Mouse (Mus musculus): ENCODE results near the gene Slc9a9.

The Slc9a9 gene

DNA sequence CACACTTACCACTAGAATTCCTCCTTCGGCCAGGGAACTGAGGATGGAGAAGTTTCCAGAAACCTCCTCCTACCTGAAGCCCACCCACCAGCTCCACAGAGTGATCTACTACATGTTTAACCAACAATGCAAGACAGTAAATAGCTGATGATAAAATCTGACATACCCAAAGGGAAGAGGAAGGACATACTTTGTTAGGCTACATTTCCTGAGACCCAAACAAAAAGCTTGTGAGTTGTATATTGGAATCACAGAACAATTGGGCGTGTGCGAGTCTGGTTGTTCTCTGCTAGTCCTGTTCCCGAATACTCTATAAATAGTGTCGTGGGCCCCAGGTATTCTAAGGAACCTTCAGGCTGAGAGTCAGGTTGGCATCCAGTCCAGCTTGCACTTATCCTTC is 551.6 kb downstream of the Slc9a9 start:
- TF ChIP-seq GATA4 (IDR thresholded peaks at IDR 0.05; ENCODE audit: insufficient replicate concordance, low read length): no peak

DNA sequence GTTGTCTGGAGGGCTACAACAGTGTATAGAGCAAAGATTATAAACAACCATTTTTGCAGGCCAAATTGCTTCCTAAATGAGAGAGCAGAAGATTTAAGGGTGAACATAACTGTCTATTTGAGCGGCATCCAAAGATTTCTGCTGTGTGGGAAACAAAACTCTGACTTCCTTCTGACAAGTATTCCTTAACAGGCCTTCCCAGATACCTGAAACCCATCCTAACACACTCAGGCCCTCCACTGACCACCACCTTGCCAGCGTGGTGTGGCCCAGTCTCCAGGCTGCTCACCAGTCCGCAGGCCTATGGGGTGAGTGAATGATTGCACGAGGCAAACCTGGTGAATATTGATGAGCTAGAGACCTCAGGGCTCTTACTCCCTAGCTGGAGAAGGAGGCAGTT is 557.3 kb downstream of the Slc9a9 start:
- TF ChIP-seq GATA4 (IDR thresholded peaks at IDR 0.05; ENCODE audit: insufficient replicate concordance, low read length): no peak

DNA sequence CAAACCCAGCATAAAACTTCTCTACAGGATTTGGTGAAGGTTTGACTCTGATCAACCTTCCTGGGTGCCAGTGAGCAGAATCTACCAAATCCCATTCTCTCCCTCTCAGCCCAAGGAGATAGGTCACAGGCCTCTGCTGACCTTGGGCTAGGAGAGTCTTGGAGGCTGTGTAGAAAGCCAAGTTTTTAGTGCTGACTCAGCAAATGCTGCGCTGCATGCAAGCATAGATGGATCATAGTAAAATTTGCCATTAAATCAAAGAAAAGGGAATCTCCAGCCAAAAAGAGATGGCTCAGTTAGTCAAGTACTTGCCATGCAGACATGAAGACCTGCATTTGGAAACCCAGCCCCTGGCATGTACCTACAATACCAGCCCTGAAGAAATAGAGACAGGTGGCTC is 558.4 kb downstream of the Slc9a9 start:
- TF ChIP-seq GATA4 (IDR thresholded peaks at IDR 0.05; ENCODE audit: insufficient replicate concordance, low read length): no peak

DNA sequence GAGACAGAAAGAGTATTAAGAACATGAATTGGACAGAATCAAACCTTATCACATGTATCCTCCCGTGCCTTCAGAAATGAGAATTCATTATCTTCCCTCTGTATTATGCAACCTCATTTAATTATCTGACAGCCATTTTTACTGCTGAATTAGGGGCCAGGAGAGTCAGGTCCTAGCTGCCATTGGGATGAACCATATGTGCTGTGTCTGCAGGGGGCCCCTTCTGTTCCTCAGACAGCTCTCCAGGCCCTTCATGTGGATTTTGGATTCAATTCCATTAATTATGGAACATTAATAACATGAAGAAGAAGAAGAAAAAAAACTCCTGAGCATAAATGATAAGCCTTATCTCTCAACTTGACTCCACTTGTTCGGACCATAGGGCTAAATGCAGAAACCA is 559.4 kb downstream of the Slc9a9 start:
- TF ChIP-seq GATA4 (IDR thresholded peaks at IDR 0.05; ENCODE audit: insufficient replicate concordance, low read length): no peak

DNA sequence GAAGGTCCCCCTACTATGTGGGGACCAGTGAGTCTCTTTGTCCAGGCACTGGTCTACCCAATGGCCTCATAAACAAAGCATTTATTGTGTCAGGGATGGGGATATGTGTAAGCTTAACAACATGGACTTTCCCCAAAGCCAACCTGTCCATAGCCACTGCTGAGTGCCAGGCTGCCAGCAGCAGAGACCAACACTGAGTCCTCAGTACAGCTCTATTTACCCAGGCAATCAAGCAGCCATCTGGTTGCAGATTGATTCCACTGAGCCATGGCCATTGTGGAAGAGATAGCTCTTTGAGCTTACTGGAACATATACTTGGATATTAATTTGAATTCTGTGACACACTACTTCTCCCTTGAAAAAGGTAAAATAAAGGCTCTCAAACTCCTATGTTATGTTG is 570.2 kb downstream of the Slc9a9 start:
- no peak for TF ChIP-seq GATA4 (IDR thresholded peaks at IDR 0.05; ENCODE audit: insufficient replicate concordance, low read length)

DNA sequence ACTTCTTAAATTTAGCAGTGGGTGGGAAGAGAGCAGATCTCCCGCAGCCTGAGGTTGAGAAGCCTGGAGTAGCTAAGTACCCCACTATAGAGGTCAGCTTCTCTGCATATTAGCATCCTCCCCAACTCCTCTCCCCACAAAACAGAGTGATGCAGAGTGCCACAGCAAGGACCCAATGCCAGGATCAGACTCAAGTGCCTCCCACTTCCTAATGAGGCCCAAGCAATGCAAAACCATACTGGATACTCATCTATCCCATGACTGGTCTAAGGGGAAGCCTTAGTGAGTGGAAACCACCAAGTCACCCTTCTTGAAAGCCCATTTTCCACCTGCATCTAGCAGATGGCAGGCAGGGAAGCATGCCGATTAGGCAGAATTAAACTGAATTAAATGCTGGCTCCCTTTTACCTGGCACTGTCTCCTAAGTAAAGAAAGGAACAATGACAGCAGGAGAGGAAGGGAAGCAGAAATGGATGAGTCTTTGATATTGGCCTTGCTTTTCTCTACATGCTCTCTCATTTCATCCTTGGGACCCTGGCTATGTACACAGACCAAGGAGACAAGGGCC is 573.0 kb downstream of the Slc9a9 start:
- TF ChIP-seq GATA4 (IDR thresholded peaks at IDR 0.05; ENCODE audit: insufficient replicate concordance, low read length): no peak

DNA sequence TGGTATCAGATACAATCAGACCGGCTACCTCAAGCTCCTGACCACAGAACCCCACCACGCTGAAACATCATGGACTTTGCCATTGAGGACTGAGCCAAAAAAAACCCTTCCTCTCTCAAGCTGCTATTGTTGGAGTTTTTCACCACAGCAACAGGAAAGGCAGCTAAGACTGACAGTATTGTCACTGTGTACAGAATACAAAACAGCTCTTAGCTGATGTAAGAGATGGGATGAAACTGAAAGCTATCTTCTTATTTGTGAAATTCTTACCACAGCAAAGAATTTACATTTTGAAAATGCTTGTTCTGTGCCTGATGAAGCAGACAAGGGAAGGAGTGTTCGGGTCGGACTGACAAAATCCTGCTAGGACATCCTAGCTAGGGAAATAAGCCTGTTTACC is 584.5 kb downstream of the Slc9a9 start:
- TF ChIP-seq GATA4 (IDR thresholded peaks at IDR 0.05; ENCODE audit: insufficient replicate concordance, low read length): no peak

DNA sequence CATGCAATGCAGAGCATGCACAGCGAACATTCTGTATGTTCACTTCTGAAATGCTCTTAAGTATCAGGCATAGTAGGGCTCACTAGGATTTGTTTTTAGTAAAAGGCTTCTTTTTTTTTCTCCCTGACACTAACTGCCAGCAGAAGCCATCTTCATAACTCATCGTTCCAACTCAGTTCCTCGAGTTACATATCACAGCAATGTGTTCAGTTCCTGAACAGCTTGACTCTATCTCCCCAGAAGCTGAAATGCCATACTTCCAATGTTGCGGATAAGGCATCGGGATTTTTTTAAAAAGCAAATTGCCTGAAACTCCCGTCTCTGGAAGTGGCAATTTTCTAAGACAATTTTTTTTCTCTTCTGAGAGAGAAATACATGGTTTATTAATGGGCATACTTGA is 586.1 kb downstream of the Slc9a9 start:
- no peak for TF ChIP-seq GATA4 (IDR thresholded peaks at IDR 0.05; ENCODE audit: insufficient replicate concordance, low read length)

DNA sequence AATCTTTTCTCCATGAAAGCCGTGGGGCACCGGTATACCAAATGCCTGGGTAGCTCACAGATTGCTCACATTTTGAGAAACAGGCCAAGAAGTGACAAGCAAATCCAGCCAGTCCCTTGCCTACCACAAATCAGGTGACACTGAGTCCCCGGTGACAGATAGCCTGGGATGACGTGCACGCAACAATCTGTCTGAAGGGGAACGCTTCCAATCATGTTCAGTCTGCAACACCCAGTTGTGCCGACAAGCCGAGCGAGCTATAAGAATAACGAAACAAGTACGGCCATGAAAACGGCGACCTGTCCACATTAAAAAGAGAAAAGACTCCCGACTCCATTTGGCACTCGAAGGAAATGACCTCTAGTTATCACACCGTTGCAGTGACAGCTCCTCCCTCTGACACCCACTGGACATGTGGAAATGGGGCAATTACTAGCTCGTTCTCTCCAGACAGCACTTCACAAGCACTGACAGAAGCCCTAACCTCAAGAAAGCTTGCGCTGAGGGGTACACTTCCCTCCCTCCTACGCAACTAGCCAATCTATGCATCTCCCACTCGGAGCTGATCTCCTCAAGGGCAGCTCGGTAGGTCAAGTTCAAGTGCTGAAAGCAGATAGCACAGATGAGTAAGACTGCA is 587.1 kb downstream of the Slc9a9 start:
- TF ChIP-seq GATA4 (IDR thresholded peaks at IDR 0.05; ENCODE audit: insufficient replicate concordance, low read length): no peak

DNA sequence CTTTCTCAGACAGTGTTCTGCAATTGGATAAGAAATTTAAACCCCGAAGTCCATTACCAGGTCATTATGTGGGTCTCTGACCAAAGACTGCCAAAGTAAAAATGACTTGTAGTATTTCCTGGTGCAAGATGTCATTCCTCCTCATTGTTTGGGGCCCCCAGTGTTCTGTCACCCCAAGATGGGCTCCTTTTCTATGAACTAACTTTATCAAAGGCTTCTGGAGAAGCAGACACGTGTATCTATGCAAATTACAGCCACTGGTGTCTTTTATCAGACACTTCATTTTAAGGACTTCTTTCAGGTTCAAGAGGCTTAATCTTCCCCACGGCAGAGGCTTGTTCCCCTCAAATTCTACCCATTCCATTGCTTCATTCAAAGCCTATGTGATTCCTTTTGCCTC is 593.1 kb downstream of the Slc9a9 start:
- no peak for TF ChIP-seq GATA4 (IDR thresholded peaks at IDR 0.05; ENCODE audit: insufficient replicate concordance, low read length)

DNA sequence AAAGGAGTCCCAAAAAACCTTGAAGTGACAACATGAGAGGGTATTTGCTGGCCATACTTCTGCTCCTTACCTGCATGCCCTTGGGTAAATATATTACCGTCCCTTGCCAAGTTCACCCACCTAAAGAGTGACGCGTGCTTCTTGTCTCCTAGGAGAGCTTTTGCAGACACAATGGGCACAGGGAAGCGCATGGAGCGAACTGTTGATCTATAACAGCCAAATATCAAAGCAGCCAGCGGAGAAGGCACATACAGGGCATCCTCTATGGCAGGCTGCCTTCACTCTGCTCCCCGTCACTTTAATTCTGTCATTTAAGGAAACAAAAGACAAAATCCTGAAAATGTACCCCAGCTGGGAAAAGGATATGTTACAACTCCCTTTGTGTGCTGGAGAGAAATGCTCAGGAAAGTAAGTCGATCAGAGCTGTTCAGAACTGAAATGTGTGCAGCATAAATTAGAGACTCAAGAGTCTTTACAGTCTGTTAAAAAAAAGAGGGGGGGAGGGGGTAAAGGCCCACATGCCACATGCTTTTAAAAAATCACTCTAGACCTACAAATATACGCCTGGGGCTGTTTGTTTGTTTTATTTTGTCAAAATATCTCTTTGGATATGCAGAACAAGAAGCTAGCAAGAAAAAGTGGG is 594.3 kb downstream of the Slc9a9 start:
- no peak for TF ChIP-seq GATA4 (IDR thresholded peaks at IDR 0.05; ENCODE audit: insufficient replicate concordance, low read length)

DNA sequence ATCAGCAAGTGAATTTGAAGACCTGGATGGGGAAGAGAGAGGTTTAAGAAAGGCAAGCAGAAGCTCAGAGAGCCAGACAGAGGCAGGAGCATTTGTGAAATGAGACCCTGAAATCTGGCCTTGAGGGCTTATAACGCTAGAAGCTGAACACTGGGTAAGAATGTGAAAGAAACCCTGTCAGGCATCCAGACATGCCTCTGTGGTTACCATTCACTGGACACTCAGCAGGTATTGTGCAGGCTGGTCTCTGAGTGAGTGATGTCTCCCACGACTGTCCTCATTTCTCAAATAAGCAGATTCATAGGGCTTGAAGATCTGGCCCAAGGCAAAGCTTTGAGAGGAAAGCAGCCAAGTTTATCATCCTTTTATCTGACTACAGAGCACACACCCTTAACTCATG is 596.5 kb downstream of the Slc9a9 start:
- TF ChIP-seq GATA4 (IDR thresholded peaks at IDR 0.05; ENCODE audit: insufficient replicate concordance, low read length): no peak

DNA sequence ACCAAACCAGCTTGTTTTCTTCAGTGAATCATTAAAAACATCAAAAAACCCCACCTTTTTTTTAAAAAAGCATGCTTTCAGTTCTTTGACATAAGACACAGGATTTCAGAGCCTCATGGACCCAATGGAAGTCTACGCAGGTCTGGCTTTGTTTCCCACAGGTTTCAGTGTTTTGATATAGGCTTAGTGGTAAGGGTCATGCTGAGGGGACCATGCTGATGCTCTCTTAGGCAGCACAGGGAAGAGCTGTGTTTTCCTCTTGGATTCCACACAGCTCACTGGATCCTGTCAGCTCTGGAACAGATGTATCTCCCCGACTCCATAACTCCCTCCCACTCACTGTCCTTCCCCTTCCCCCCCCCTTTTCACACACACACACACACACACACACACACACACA is 597.2 kb downstream of the Slc9a9 start:
- TF ChIP-seq GATA4 (IDR thresholded peaks at IDR 0.05; ENCODE audit: insufficient replicate concordance, low read length): no peak

DNA sequence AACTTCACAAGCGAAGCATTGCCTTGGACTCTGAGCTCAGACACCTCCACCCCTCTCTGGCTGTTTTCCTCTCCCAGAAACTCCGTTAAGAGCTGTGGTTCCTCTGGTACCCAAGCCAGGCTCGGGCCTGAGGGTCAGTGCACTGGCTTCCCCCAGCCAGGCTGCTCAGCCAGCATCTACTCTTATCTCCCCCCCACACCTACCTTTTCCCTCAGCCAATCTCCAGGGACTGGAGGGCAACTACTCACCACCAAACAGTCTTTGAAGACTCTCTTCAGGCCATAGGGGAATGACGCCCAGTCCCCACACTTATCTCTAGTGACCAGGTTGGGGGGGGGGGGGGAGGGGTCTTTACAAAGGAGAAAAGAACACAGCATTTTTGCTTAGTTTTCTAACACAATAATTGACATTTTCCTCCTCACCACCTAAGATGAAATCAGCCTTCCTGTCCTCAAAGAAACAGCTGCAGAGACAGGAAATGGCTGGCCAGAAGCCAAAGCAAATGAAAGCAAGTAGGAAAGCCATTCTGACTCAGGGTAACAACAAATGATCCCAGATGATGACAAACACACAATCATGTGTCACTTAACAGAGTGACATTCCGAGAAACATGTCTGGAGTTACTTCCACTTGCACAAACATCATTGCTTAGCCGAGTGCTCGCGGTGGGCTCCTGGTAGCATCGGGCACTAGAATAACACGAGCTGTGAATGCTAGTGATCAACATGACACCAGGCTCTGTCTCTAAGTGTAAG is 610.1 kb downstream of the Slc9a9 start:
- no peak for TF ChIP-seq GATA4 (IDR thresholded peaks at IDR 0.05; ENCODE audit: insufficient replicate concordance, low read length)

Data from liver, adult (tissue).